Mouse (Mus musculus): ENCODE data around the gene Hoxb4. TPM values are rescaled to one million over a fixed set of nuclear protein-coding genes. Genes with fewer than 3 reads are reported as not detected.
A peak's percentile ranks its signal among the peaks of the same experiment; 100 is the strongest.

The Hoxb4 gene
- polyA plus RNA-seq, 1 experiment from 2014 or later: 5.0 TPM

DNA sequence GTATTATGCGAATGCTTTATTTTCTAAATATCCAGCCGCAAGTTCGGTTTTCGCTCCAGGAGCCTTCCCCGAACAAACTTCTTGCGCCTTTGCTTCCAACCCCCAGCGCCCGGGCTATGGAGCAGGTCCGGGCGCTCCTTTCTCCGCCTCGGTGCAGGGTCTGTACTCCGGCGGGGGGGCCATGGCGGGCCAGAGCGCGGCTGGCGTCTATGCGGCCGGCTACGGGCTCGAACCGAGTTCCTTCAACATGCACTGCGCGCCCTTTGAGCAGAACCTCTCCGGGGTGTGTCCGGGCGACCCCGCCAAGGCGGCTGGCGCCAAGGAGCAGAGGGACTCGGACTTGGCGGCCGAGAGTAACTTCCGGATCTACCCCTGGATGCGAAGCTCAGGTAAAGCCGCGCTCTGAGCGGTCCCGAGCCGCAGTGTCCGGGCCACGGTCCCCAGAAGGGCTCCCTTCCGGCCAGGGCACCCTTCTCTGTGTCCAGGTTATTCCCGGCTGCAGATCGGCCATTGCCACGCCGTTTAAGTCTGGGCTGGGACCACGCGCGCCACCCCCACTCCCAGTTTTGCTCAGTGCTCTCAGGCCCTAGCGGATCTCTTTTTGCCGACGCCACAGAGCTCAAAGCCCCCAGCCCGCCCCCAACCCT lies 31.2 kb upstream of the Hoxb4 start:
- Histone ChIP-seq H3K4me3 (replicated peaks) (peak overlapping the region; percentile 60), H3K4me2 (peak overlapping the region; percentile 87)
- under 1% methylated on average over 55 of the region's 55 CpGs for WGBS

GRCm38 (mm10) chr11:96287411-96287810 lies 30.7 kb upstream of the Hoxb4 start:
- 4% methylated on average over 9 of the region's 9 CpGs for WGBS
- H3K4me2 ChIP-seq: peak overlapping the region; percentile 87
- peak overlapping the region; percentile 83 for H3K9ac ChIP-seq (replicated peaks)
- peak overlapping the region; percentile 60 for H3K4me3 ChIP-seq (replicated peaks)
- H3K27ac ChIP-seq (replicated peaks): peak overlapping the region; percentile 99
- no peaks in the 10 kb centered on the region for H3K27me3 ChIP-seq (replicated peaks)
- peak; percentile 29; the same call in 1 of the 2 replicates for ATAC-seq (ENCODE audit: low FRiP score)
- no peaks in the 10 kb centered on the region for H3K36me3 ChIP-seq
- no peaks in the 10 kb centered on the region for H3K9me3 ChIP-seq (replicated peaks)
- peaks cover 28% of the 10 kb centered on the region for H3K4me1 ChIP-seq

More for the DNA sequence above, 31.2 kb upstream of the Hoxb4 start:
- H3K4me1 ChIP-seq: peaks cover 28% of the 10 kb centered on the region
- peak overlapping the region; percentile 83 for H3K9ac ChIP-seq (replicated peaks)
- H3K9me3 ChIP-seq (replicated peaks): no peaks in the 10 kb centered on the region
- no peaks in the 10 kb centered on the region for H3K36me3 ChIP-seq
- peak overlapping the region; percentile 99 for H3K27ac ChIP-seq (replicated peaks)
- no peaks in the 10 kb centered on the region for H3K27me3 ChIP-seq (replicated peaks)
- ATAC-seq (ENCODE audit: low FRiP score): no peak

DNA sequence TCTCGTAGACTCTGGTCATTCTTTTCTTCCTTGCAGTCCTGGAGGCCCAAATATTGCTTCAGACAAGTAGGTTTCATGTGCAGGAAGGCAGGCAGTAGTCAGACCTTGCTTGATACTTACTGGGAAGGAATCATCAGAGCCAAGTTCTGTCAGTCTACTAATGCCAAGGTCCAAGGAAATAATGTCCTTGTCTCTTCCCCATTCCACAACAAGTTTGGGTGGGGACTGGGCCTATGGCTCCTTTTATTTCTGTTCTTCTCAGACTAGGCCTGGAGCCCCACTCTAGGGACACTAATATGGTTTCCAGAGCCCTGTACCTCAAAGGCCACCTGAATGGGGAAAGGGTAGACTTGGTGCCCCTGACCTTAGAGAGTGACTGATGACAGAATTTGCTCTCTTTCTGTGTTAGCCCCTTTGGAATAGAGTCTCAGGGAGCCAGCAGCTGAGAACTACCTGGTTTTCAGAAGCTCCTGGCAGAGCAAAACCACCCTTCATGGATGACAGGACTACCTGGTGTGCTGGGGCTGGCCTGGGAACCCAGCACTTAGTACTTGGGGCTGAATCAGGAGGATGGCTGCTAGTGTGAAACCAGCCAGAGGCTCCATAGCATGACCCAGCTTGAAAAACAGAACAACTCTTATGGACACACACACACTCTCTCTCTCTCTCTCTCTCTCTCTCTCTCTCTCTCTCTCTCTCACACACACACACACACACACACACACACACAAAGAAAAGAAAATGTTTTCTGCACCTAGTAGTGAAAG lies 29.4 kb upstream of the Hoxb4 start:
- Histone ChIP-seq H3K27ac (replicated peaks) (peak overlapping the region; percentile 99), H3K36me3 (no peaks in the 10 kb centered on the region), H3K9ac (replicated peaks) (peak overlapping the region; percentile 83), H3K4me1 (peaks cover 28% of the 10 kb centered on the region), H3K27me3 (replicated peaks) (no peaks in the 10 kb centered on the region), H3K9me3 (replicated peaks) (no peaks in the 10 kb centered on the region), H3K4me3 (replicated peaks) (peak overlapping the region; percentile 60), H3K4me2 (peak overlapping the region; percentile 87)
- WGBS: 7% methylated on average over 1 of the region's 1 CpGs
- no peak for ATAC-seq (ENCODE audit: low FRiP score)

- Histone ChIP-seq H3K27me3 (replicated peaks) (no peaks in the 10 kb centered on the region), H3K27ac (replicated peaks) (peak overlapping the region; percentile 99), H3K9ac (replicated peaks) (peak overlapping the region; percentile 83)
Measured at GRCm38 (mm10) chr11:96289293-96289692, 28.8 kb upstream of the Hoxb4 start.

GRCm38 (mm10) chr11:96289837-96290236 lies 28.2 kb upstream of the Hoxb4 start:
- Histone ChIP-seq H3K27me3 (replicated peaks) (no peaks in the 10 kb centered on the region), H3K4me3 (replicated peaks) (peak overlapping the region; percentile 60), H3K27ac (replicated peaks) (peak overlapping the region; percentile 99), H3K4me1 (peaks cover 28% of the 10 kb centered on the region), H3K36me3 (no peaks in the 10 kb centered on the region), H3K9me3 (replicated peaks) (no peaks in the 10 kb centered on the region), H3K9ac (replicated peaks) (peak overlapping the region; percentile 83), H3K4me2 (peak overlapping the region; percentile 87)
- no peak for ATAC-seq (ENCODE audit: low FRiP score)
- 10% methylated on average over 6 of the region's 6 CpGs for WGBS

More at GRCm38 (mm10) chr11:96289293-96289692, 28.8 kb upstream of the Hoxb4 start:
- no peaks in the 10 kb centered on the region for H3K9me3 ChIP-seq (replicated peaks)
- no peaks in the 10 kb centered on the region for H3K36me3 ChIP-seq
- H3K4me2 ChIP-seq: peak overlapping the region; percentile 87
- peak overlapping the region; percentile 60 for H3K4me3 ChIP-seq (replicated peaks)
- WGBS: 9% methylated on average over 21 of the region's 21 CpGs
- ATAC-seq (ENCODE audit: low FRiP score): no peak
- H3K4me1 ChIP-seq: peaks cover 28% of the 10 kb centered on the region

GRCm38 (mm10) chr11:96290705-96291355 lies 27.2 kb upstream of the Hoxb4 start:
- Histone ChIP-seq H3K9ac (replicated peaks) (peak overlapping the region; percentile 83), H3K27me3 (replicated peaks) (no peaks in the 10 kb centered on the region), H3K4me3 (replicated peaks) (peak overlapping the region; percentile 60), H3K4me1 (peaks cover 32% of the 10 kb centered on the region), H3K27ac (replicated peaks) (peak overlapping the region; percentile 99), H3K9me3 (replicated peaks) (no peaks in the 10 kb centered on the region), H3K4me2 (peak overlapping the region; percentile 87), H3K36me3 (no peaks in the 10 kb centered on the region)
- 10% methylated on average over 17 of the region's 17 CpGs for WGBS
- no peak for ATAC-seq (ENCODE audit: low FRiP score)

- no peaks in the 10 kb centered on the region for H3K9me3 ChIP-seq (replicated peaks)
- H3K4me2 ChIP-seq: peak within 1 kb of the TSS; percentile 87
- H3K27ac ChIP-seq (replicated peaks): peak within 1 kb of the TSS; percentile 99
- ATAC-seq (ENCODE audit: low FRiP score): peak; percentile 69
- no peaks in the 10 kb centered on the region for H3K27me3 ChIP-seq (replicated peaks)
- H3K4me1 ChIP-seq: peaks cover 40% of the 10 kb centered on the region
- peak within 1 kb of the TSS; percentile 60 for H3K4me3 ChIP-seq (replicated peaks)
- peak within 1 kb of the TSS; percentile 83 for H3K9ac ChIP-seq (replicated peaks)
- 1% methylated on average over 22 of the region's 22 CpGs for WGBS
- H3K36me3 ChIP-seq: no peaks in the 10 kb centered on the region
Measured at GRCm38 (mm10) chr11:96291681-96292564, 26.1 kb upstream of the Hoxb4 start, which contains the start of gene Hoxb6. Hoxb6 (plus strand) TSS chr11:96292476.

- H3K27ac ChIP-seq (replicated peaks): peak overlapping the region; percentile 99
- peak overlapping the region; percentile 60 for H3K4me3 ChIP-seq (replicated peaks)
Measured at GRCm38 (mm10) chr11:96292565-96293301, 25.3 kb upstream of the Hoxb4 start.

GRCm38 (mm10) chr11:96293302-96293921 lies 24.7 kb upstream of the Hoxb4 start:
- no peak for ATAC-seq (ENCODE audit: low FRiP score)
- Histone ChIP-seq H3K27me3 (replicated peaks) (no peaks in the 10 kb centered on the region), H3K36me3 (no peaks in the 10 kb centered on the region), H3K4me3 (replicated peaks) (peak overlapping the region; percentile 60), H3K4me1 (peaks cover 43% of the 10 kb centered on the region), H3K4me2 (peak overlapping the region; percentile 87), H3K9me3 (replicated peaks) (no peaks in the 10 kb centered on the region), H3K9ac (replicated peaks) (peak overlapping the region; percentile 83), H3K27ac (replicated peaks) (peak overlapping the region; percentile 99)
- WGBS: 3% methylated on average over 22 of the region's 22 CpGs

More at GRCm38 (mm10) chr11:96292565-96293301, 25.3 kb upstream of the Hoxb4 start:
- no peak for ATAC-seq (ENCODE audit: low FRiP score)
- peak overlapping the region; percentile 83 for H3K9ac ChIP-seq (replicated peaks)
- peaks cover 43% of the 10 kb centered on the region for H3K4me1 ChIP-seq
- H3K36me3 ChIP-seq: no peaks in the 10 kb centered on the region
- no peaks in the 10 kb centered on the region for H3K27me3 ChIP-seq (replicated peaks)
- no peaks in the 10 kb centered on the region for H3K9me3 ChIP-seq (replicated peaks)
- WGBS: 1% methylated on average over 12 of the region's 12 CpGs
- H3K4me2 ChIP-seq: peak overlapping the region; percentile 87

Measured in neural tube, embryonic 15.5 days (tissue).